Mouse (Mus musculus) liver, embryonic 14.5 days (tissue): ENCODE data around the gene Cux1. TPM values are rescaled to one million over a fixed set of nuclear protein-coding genes. Genes with fewer than 3 reads are reported as not detected.

Experiments
- ATAC-seq: fragments of 200-750 bp; cut with Nextera tagmentation; 2 replicates; pipeline ENCODE4 v1.8.0; 2017; ENCODE audit warnings: moderate number of reproducible peaks, mild to moderate bottlenecking, moderate library complexity; ENCODE audit not compliant: insufficient read depth
- DNase-seq, 3 experiments: peaks; one replicate each; pipeline ENCODE4 v3.0.0-alpha.2; 2012 to 2013; ENCODE audit warnings: low read depth in 3 of 3, low spot score in 3 of 3
- H3K27ac ChIP-seq: fragments of 300-500 bp; sonication (generic); 2 replicates; pipeline ENCODE4 v1.5.1; 2014; ENCODE audit warnings: moderate library complexity, mild to moderate bottlenecking, control low read depth, inconsistent platforms
- H3K27me3 ChIP-seq: fragments of 300-500 bp; sonication (generic); 2 replicates; pipeline ENCODE4 v1.6.1; 2014; ENCODE audit warnings: mild to moderate bottlenecking, low read length, moderate library complexity; ENCODE audit not compliant: control insufficient read depth, insufficient read depth
- H3K36me3 ChIP-seq: fragments of 300-500 bp; sonication (generic); replicated peaks from 2 replicates; pipeline ENCODE4 v1.6.1; 2014; ENCODE audit warnings: low read depth; ENCODE audit not compliant: control insufficient read depth, insufficient read depth
- H3K4me1 ChIP-seq, 2 experiments: fragments of 200-500 bp in 1 of 2; fragments of 300-500 bp in 1 of 2; sonication (generic) in 1 of 2; replicated peaks; 2 replicates each; pipeline ENCODE4 v1.6.1; 2012 to 2014; ENCODE audit warnings: antibody characterized with exemption in 1 of 2, inconsistent platforms in 1 of 2, low read length in 1 of 2; ENCODE audit not compliant: control insufficient read depth in 2 of 2, insufficient read depth in 2 of 2
- H3K4me2 ChIP-seq: fragments of 300-500 bp; sonication (generic); 2 replicates; pipeline ENCODE4 v1.6.1; 2014; ENCODE audit warnings: low read depth, mild to moderate bottlenecking, control low read depth, moderate library complexity
- H3K4me3 ChIP-seq, 2 experiments: fragments of 200-500 bp in 1 of 2; fragments of 300-500 bp in 1 of 2; sonication (generic) in 1 of 2; 2 replicates each; pipeline ENCODE4 v1.5.1; 2012 to 2014; ENCODE audit warnings: low read depth in 2 of 2, low read length in 2 of 2, mild to moderate bottlenecking in 2 of 2, control low read depth in 1 of 2, inconsistent platforms in 1 of 2, moderate library complexity in 1 of 2; ENCODE audit not compliant: insufficient read depth in 1 of 2
- H3K9ac ChIP-seq: fragments of 300-500 bp; sonication (generic); replicated peaks from 2 replicates; pipeline ENCODE4 v1.6.1; 2014; ENCODE audit warnings: mild to moderate bottlenecking, control low read depth, moderate library complexity
- H3K9me3 ChIP-seq: fragments of 300-500 bp; sonication (generic); 2 replicates; pipeline ENCODE4 v1.6.1; 2016; ENCODE audit warnings: low read length, mixed read lengths; ENCODE audit not compliant: control insufficient read depth
- CTCF ChIP-seq: IDR thresholded peaks from 2 replicates; pipeline ENCODE4 v1.5.1; 2016; ENCODE audit warnings: antibody characterized with exemption, low read depth, control low read depth
- EP300 ChIP-seq: IDR thresholded peaks from 2 replicates; pipeline ENCODE4 v1.6.1; 2016; ENCODE audit warnings: antibody characterized with exemption, low read depth
- WGBS: fragments of 180-500 bp; shearing (Covaris S2); extraction: QIAGEN DNeasy Blood & Tissue Kit; methylation state at CpG from one replicate; pipeline ENCODE4 v1.1.7; 2014; ENCODE audit not compliant: insufficient replicate concordance; 5-methylcytosine and 5-hydroxymethylcytosine counted together
- polyA plus RNA-seq, 2 experiments: library from polyadenylated mRNA; depleted of rRNA in 1 of 2; stranded (reverse) in 1 of 2; unstranded in 1 of 2; fragments of >200 nt; fragmentation: Nextera tagmentation in 1 of 2; extraction: Ambion mirVana in 1 of 2; gene quantifications; 2 replicates each; pipeline versions ENCODE4 v1.2.1 to v1.2.3; 2012 to 2014

Gene Cux1
- polyA plus RNA-seq, 2 experiments, result 9.0 to 12.4 TPM

DNA sequence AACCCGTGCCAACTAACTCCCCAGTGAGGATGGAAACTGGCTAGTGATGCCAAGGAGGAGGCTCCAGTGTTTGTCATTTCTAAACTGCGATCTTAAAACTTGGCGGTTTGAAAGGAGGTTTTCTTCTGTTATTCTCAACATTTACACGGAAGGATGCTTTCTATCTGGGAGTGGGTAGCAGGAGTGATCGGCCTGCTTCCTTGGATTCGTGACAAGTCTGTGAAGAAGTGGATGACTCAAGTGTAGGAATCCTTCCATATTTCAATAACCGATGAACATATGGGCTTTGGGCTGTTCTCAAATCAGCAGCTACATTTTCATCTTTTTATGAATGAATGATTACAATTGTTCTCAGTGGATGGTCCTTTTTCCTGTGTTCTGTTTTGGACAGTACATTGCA lies 282.2 kb downstream of the Cux1 start:
- ATAC-seq (no peak), DNase-seq (no peak)
- H3K4me1 ChIP-seq, result no peaks in the 10 kb centered on the region
- H3K9ac ChIP-seq, result no peak overlapping the region
- H3K4me3 ChIP-seq, result no peak overlapping the region
- H3K36me3 ChIP-seq, result no peaks in the 10 kb centered on the region; the same call in 1 of the 2 replicates
- TF ChIP-seq CTCF (no peak), EP300 (no peak)
- H3K4me2 ChIP-seq, result no peak overlapping the region
- no peak overlapping the region for H3K27ac ChIP-seq
- no peaks in the 10 kb centered on the region for H3K27me3 ChIP-seq
- H3K9me3 ChIP-seq, result no peaks in the 10 kb centered on the region
- 77% methylated on average over 7 of the region's 7 CpGs for WGBS

DNA sequence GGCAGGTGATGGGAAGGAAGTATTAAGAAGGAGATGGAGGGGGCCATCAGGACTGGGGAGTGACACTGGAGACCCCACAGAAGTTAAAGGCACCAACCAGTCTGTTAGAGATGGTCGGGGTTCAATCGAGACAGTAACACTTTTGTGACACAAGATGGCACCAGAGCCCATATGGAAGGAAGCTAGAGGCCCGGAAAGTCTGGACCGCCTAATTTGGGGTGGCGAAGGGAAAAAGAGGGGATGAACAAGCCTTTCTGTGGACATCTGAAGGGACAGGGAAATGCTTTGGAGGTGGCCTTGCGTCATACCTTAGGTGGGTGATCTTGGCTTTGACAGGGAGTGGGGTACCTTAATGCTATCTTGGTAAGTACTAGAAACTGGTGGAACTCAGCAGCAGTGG lies 285.9 kb downstream of the Cux1 start:
- Histone ChIP-seq H3K27ac (no peak overlapping the region), H3K4me3 (no peak overlapping the region), H3K36me3 (peaks cover 2% of the 10 kb centered on the region; the same call in 1 of the 2 replicates), H3K9me3 (no peaks in the 10 kb centered on the region), H3K9ac (no peak overlapping the region), H3K27me3 (no peaks in the 10 kb centered on the region), H3K4me2 (no peak overlapping the region), H3K4me1 (no peaks in the 10 kb centered on the region)
- TF ChIP-seq EP300 (no peak), CTCF (peak; percentile 60)
- DNase-seq (no peak), ATAC-seq (no peak)
- 69% methylated on average over 6 of the region's 6 CpGs for WGBS

- no peak for ATAC-seq
- no peak for TF ChIP-seq EP300
- TF ChIP-seq CTCF, result no peak
These were observed 292.6 kb downstream of the Cux1 start for GRCm38 (mm10) chr5:136274739-136275138.

GRCm38 (mm10) chr5:136269937-136270336 lies 297.4 kb downstream of the Cux1 start:
- H3K4me3 ChIP-seq, result no peak overlapping the region
- H3K4me2 ChIP-seq, result no peak overlapping the region
- H3K27me3 ChIP-seq, result no peaks in the 10 kb centered on the region
- DNase-seq (no peak), ATAC-seq (no peak)
- H3K36me3 ChIP-seq, result no peaks in the 10 kb centered on the region
- no peaks in the 10 kb centered on the region for H3K4me1 ChIP-seq
- no peaks in the 10 kb centered on the region for H3K9me3 ChIP-seq
- TF ChIP-seq CTCF (no peak), EP300 (no peak)
- H3K27ac ChIP-seq, result no peak overlapping the region
- H3K9ac ChIP-seq, result no peak overlapping the region
- 73% methylated on average over 4 of the region's 4 CpGs for WGBS

More at GRCm38 (mm10) chr5:136274739-136275138, 292.6 kb downstream of the Cux1 start:
- DNase-seq, result no peak
- no peaks in the 10 kb centered on the region for H3K27me3 ChIP-seq
- H3K4me3 ChIP-seq, result no peak overlapping the region
- no peaks in the 10 kb centered on the region for H3K9me3 ChIP-seq
- no peak overlapping the region for H3K27ac ChIP-seq
- H3K4me2 ChIP-seq, result no peak overlapping the region
- 91% methylated on average over 43 of the region's 43 CpGs for WGBS
- 0 out of 2 replicates have a peak, but pooled peaks cover 5% of the 10 kb centered on the region for H3K36me3 ChIP-seq
- H3K4me1 ChIP-seq, result no peaks in the 10 kb centered on the region
- no peak overlapping the region for H3K9ac ChIP-seq

DNA sequence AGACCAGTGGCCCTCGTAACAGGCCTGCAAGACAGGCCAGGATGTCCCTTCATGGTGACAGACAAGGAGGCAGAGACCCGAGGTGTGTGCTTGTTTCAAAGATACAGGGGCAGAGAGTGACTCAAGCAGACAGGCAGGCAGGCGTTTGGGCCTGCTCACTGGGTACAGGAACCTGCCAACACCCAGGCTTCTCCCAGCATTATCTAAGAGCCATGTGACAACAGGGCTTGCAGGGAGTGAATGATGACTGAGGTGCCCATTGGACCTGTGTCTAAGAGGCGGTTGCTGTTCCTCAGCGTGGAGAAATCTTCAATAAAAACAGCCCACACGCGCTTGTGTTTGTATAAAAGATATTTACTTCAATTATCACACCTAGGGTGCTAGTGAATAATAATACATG lies 301.2 kb downstream of the Cux1 start:
- DNase-seq, result no peak
- WGBS, result 66% methylated on average over 7 of the region's 7 CpGs
- Histone ChIP-seq H3K4me2 (no peak overlapping the region), H3K27ac (no peak overlapping the region), H3K4me3 (no peak overlapping the region), H3K36me3 (no peaks in the 10 kb centered on the region), H3K9me3 (no peaks in the 10 kb centered on the region), H3K4me1 (no peaks in the 10 kb centered on the region), H3K27me3 (no peaks in the 10 kb centered on the region), H3K9ac (no peak overlapping the region)
- ATAC-seq, result no peak
- TF ChIP-seq CTCF, result no peak
- TF ChIP-seq EP300, result no peak
